Mouse (Mus musculus) sigmoid colon, adult 10 weeks (tissue): ENCODE results near the gene Zfp81. TPM values are rescaled to one million over a fixed set of nuclear protein-coding genes. Genes with fewer than 3 reads are reported as not detected.

Experiments used
- polyA plus RNA-seq: library from polyadenylated mRNA; stranded (reverse); fragments of 350-450 nt; fragmentation: Illumina TruSeq; extraction: RNeasy Lipid Tissue Mini Kit (QIAGEN cat#74804); gene quantifications from one replicate; pipeline ENCODE4 v1.2.3, GENCODE M21; 2014; ENCODE audit warnings: low read depth, low replicate concordance

The Zfp81 gene
- 38.6 TPM for polyA plus RNA-seq

GRCm38 (mm10) chr17:33358411-33359384, at the start of gene Zfp81:
Gene Zfp81, minus strand, starts transcription at chr17:33358878.

GRCm38 (mm10) chr17:33394182-33395034, 35.7 kb upstream of the Zfp81 start, which contains the start of gene Zfp101:
Gene Zfp101, minus strand, starts transcription at chr17:33394641.

GRCm38 (mm10) chr17:33289039-33289875, 69.4 kb downstream of the Zfp81 start, which contains the start of gene Zfp955b:
Gene Zfp955b, plus strand, starts transcription at chr17:33289544.

Other genes with a start within 250 kb of the Zfp81 start
- gene Morc2b, start 219.2 kb downstream of the Zfp81 start, polyA plus RNA-seq = not detected
- not detected for gene Olfr55, start 190.4 kb downstream of the Zfp81 start, polyA plus RNA-seq
- not detected for gene Olfr239, start 167.6 kb downstream of the Zfp81 start, polyA plus RNA-seq
- 0.16 TPM for gene Olfr1564, start 137.2 kb downstream of the Zfp81 start, polyA plus RNA-seq
- 40.2 TPM for gene Zfp955a, start 103.7 kb downstream of the Zfp81 start, polyA plus RNA-seq
- not detected for gene Olfr63, start 94.2 kb downstream of the Zfp81 start, polyA plus RNA-seq
- gene Zfp955b, start 69.3 kb downstream of the Zfp81 start, polyA plus RNA-seq = 27.4 TPM
- 45.2 TPM for gene Zfp101, start 35.8 kb upstream of the Zfp81 start, polyA plus RNA-seq
- not detected for gene Actl9, start 74.0 kb upstream of the Zfp81 start, polyA plus RNA-seq
- 3.1 TPM for gene Adamts10, start 165.3 kb upstream of the Zfp81 start, polyA plus RNA-seq
- gene Myo1f, start 196.8 kb upstream of the Zfp81 start, polyA plus RNA-seq = 0.32 TPM